19 mouse cellular contexts compared by ENCODE assay signal in genomic region chr10:78300061-78300460, GRCm38 (mm10). TPM values are rescaled to one million over a fixed set of nuclear protein-coding genes. Genes with fewer than 3 reads are reported as not detected.
DNase-seq lines count a peak whose midpoint lies in the region; ATAC-seq and TF ChIP-seq lines count a peak whose summit lies in the region.
"Had no signal": no experiment of that assay in that cellular context is flagged by ENCODE, and none has a peak within 500 bp of the region (broad histone marks: within the 10 kb centered on the region; RNA-seq: fewer than 3 reads in every experiment).

No protein-coding gene starts in this region.

- H3K79me3 ChIP-seq in C2C12 (ENCODE audit: low read depth), result no peaks in the 10 kb centered on the region

- H3K27ac ChIP-seq in forebrain, embryonic 13.5 days, result no peak overlapping the region
- H3K27ac ChIP-seq: embryonic facial prominence, embryonic 12.5 days; hindbrain, postnatal 0 days; limb, embryonic 13.5 days; liver, embryonic 14.5 days; midbrain, embryonic 13.5 days had no signal

- no peak overlapping the region for H3ac ChIP-seq in C2C12 (ENCODE audit: control insufficient read depth, insufficient read length, low read depth)

- no peaks in the 10 kb centered on the region for H3K9me3 ChIP-seq in forebrain, embryonic 13.5 days (replicated peaks)
- H3K9me3 ChIP-seq: embryonic facial prominence, embryonic 12.5 days; limb, embryonic 13.5 days; midbrain, embryonic 13.5 days had no signal

- TF ChIP-seq CTCF in C2C12 (IDR thresholded peaks at IDR 0.05; ENCODE audit: control insufficient read depth, insufficient read depth, insufficient read length), result no peak

- no peaks in the 10 kb centered on the region for H3K4me1 ChIP-seq in forebrain, embryonic 13.5 days
- H3K4me1 ChIP-seq: midbrain, embryonic 13.5 days had no signal

- DNase-seq in adrenal gland, adult 2 months, result peak; percentile 73
- DNase-seq in adrenal gland, postnatal 14 days, result no peak
- peak; percentile 62 to 73 for DNase-seq in left cerebral cortex, adult 9 months (ENCODE audit: low spot score in 2 of 2)
- no peak for DNase-seq in left cerebral cortex, adult 11 months (ENCODE audit: low spot score)
- DNase-seq in left cerebral cortex, postnatal 25 days (ENCODE audit: low spot score in 2 of 2), result peak; percentile 50 to 92
- no peak for DNase-seq in cerebellum, postnatal 36 days
- DNase-seq: cerebellum, adult 2 months; heart, postnatal 4 days; kidney, adult 18-20 months; kidney, postnatal 10 days; thymus, adult 18-20 months had no signal

- peaks cover 14% of the 10 kb centered on the region for H3K79me2 ChIP-seq in C2C12 (ENCODE audit: control insufficient read depth, insufficient read depth)

- 97% methylated on average over 4 of the region's 4 CpGs for WGBS in forebrain, embryonic 13.5 days

- no peak overlapping the region for H3K4me2 ChIP-seq in forebrain, embryonic 13.5 days
- H3K4me2 ChIP-seq: embryonic facial prominence, embryonic 12.5 days; limb, embryonic 13.5 days; midbrain, embryonic 13.5 days had no signal

- intact Hi-C loops in left cerebral cortex, postnatal 25 days (cut with DNase I), result no loop called here

- no peaks in the 10 kb centered on the region for H3K36me3 ChIP-seq in C2C12 (ENCODE audit: control insufficient read depth, insufficient read depth)
- peaks cover 11% of the 10 kb centered on the region; the same call in 1 of the 2 replicates for H3K36me3 ChIP-seq in forebrain, embryonic 13.5 days (ENCODE audit: poor library complexity, severe bottlenecking)
- H3K36me3 ChIP-seq: embryonic facial prominence, embryonic 12.5 days had no signal

- no peak overlapping the region for H3K9ac ChIP-seq in forebrain, embryonic 13.5 days
- H3K9ac ChIP-seq: embryonic facial prominence, embryonic 12.5 days; limb, embryonic 13.5 days; liver, embryonic 14.5 days; midbrain, embryonic 13.5 days had no signal

- ATAC-seq in forebrain, embryonic 13.5 days, result no peak
- ATAC-seq: forebrain, embryonic 16.5 days; hindbrain, postnatal 0 days; midbrain, embryonic 13.5 days had no signal

- no peaks in the 10 kb centered on the region for H3K27me3 ChIP-seq in C2C12 (ENCODE audit: control insufficient read depth, insufficient read depth, insufficient read length)
- no peaks in the 10 kb centered on the region for H3K27me3 ChIP-seq in forebrain, embryonic 13.5 days
- H3K27me3 ChIP-seq: embryonic facial prominence, embryonic 12.5 days; limb, embryonic 13.5 days; midbrain, embryonic 13.5 days had no signal

- no peak overlapping the region for H3K4me3 ChIP-seq in C2C12 (ENCODE audit: insufficient read depth, poor library complexity, severe bottlenecking)
- no peak overlapping the region for H3K4me3 ChIP-seq in forebrain, embryonic 13.5 days
- H3K4me3 ChIP-seq: embryonic facial prominence, embryonic 12.5 days; limb, embryonic 13.5 days; midbrain, embryonic 13.5 days had no signal

TF ChIP-seq in C2C12, 6 proteins besides CTCF, POLR2A, EP300 and RAD21:
- TF ChIP-seq MYOD1 (IDR thresholded peaks at IDR 0.05; ENCODE audit: control insufficient read depth, insufficient read length, low read depth) (peak; percentile 18), MYOG (IDR thresholded peaks at IDR 0.05; ENCODE audit: control insufficient read depth, extremely low read depth, insufficient read length) (no peak)

RNA-seq across cellular contexts. Expression of gene Agpat3, which starts 52.2 kb away (rescaled TPM):
- 100 to 1,000 TPM; 346 to 422 TPM for total RNA-seq in adrenal gland, adult 2 months (2021)
- 543 and 654 TPM in 2 replicates for polyA plus RNA-seq in adrenal gland, adult 2 months (2012; rRNA removed)
- total RNA-seq in adrenal gland, postnatal 14 days (2021), result 323 and 324 TPM in 2 replicates
- polyA plus RNA-seq in C2C12 (2012; fragmentation: generic; extraction: Trizol), result 95.0 TPM
- 100 to 1,000 TPM; 258 to 277 TPM for total RNA-seq in left cerebral cortex, postnatal 25 days (2021)
- 45.9 and 50.0 TPM in 2 replicates for polyA plus RNA-seq in forebrain, embryonic 13.5 days (2015; fragmentation: Nextera tagmentation; extraction: Ambion mirVana)

RNA-seq across cellular contexts. Expression of gene Trappc10, which starts 55.6 kb away (rescaled TPM):
- 10 to 100 TPM; 50.7 to 51.2 TPM for total RNA-seq in adrenal gland, adult 2 months (2021)
- polyA plus RNA-seq in adrenal gland, adult 2 months (2012; rRNA removed), result 47.3 and 62.8 TPM in 2 replicates
- total RNA-seq in adrenal gland, postnatal 14 days (2021), result 47.2 and 53.7 TPM in 2 replicates
- 18.2 TPM for polyA plus RNA-seq in C2C12 (2012; fragmentation: generic; extraction: Trizol)
- 10 to 100 TPM; 81.1 to 87.2 TPM for total RNA-seq in left cerebral cortex, postnatal 25 days (2021)
- polyA plus RNA-seq in forebrain, embryonic 13.5 days (2015; fragmentation: Nextera tagmentation; extraction: Ambion mirVana), result 16.8 and 18.9 TPM in 2 replicates

Comparison
In these comparisons a context has a peak if more than half of its experiments do, and no peak if none do; other contexts are left out.
1. DNase-seq: peak in adrenal gland, adult 2 months (single experiment), left cerebral cortex, adult 9 months (2 of 2) and left cerebral cortex, postnatal 25 days (2 of 2); none in adrenal gland, postnatal 14 days (single experiment), left cerebral cortex, adult 11 months (single experiment) and cerebellum, postnatal 36 days (0 of 2).